Mouse (Mus musculus): Measurements from ENCODE around the gene Hspa12b.

DNA sequence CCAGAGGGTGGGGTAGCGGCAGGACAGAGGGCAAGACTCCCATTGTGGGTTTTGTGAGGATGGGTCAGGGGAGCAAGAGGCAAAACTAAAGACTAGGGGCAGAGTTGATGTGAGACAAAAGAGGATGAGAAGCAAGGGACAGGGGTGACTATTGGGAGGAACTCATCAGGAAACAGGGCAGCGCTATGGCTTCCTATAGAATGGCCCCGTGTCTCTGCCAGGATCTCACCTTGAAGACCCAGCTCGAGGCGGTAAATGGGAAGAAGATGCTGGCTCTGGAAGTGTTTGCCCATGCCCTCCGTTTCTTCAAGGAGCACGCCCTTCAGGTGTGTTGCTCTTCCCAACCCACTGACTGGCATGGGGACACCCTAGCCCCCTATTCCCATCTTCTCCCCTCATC is 11.7 kb downstream of the Hspa12b start:
- TF ChIP-seq CTCF (IDR thresholded peaks at IDR 0.05; ENCODE audit: borderline replicate concordance, control insufficient read depth, extremely low read depth, insufficient read depth, low read length, poor library complexity) (no peak), POLR2A (IDR thresholded peaks at IDR 0.05; ENCODE audit: control insufficient read depth, extremely low read depth, insufficient read depth, low read length, poor library complexity) (no peak)

Measured in thymus, adult 2 months (tissue).